Mouse (Mus musculus) R1 (cell line): ENCODE results near the gene Olfr1186.

ENCODE experiments used
- DNase-seq: peaks from one replicate; pipeline ENCODE4 v3.0.0-alpha.2; 2018; ENCODE audit warnings: low read depth, low spot score

Gene Olfr1186

DNA sequence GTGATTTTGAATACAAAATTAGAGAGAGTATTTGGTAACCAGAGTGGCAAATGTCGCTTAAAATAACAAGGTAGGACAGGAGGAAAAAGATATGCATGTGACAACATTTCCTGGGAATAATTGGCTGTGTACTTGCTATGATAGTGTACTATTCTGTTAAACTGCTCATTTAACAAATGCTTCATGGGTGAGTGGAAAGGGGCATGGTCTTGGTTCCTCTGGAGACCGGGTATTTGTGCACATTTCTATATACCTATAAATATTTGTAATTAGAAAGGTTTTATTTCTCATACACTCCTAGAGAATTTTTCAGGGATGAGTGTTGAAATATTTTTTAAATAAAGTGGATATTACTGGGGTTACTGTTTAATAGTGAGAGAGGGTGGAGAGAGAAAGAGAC, at the start of gene Olfr1186:
Gene Olfr1186 (plus strand): TSS at position 301 of the 400 bp plus-strand sequence.
- DNase-seq = no peak

DNA sequence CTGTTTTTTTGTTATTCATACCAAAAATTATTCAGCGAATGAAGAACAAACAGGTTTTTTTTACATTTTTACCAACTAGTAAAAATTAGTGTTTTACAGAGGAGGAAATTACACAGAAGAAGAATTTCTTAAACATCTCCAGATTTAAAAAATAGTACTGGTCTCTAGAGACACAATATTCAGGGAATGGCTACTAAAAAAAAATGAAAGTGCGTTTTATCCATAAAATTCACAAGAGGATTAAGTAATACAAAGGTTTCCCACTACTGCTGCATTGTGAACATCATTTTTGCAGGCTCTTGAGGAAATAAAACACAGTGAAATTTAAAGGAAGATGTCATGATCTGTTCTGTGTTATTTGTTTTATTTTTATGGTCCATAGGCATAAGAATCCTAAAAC, 35.1 kb upstream of the Olfr1186 start, which contains the start of gene Olfr1184:
Gene Olfr1184 (plus strand): TSS at position 301 of the 400 bp plus-strand sequence.
- no peak for DNase-seq

DNA sequence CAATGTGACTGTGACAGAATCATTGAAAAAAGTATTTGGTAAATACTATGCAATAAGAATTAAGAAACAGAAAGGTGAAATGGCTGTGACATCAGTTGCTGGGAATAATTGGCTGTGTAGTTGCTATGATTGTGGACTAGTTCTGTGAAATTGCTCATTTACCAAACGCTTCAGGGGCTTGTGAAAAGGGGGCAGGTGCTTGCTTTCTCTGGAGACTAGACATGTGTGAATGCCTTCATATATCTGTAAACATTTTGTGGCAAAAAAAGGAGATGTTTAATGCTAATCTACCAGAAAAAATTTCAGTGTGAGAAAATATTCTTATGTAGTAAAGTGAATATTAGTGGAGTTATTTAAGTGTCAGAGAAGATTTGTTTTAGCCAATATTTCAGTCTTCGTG, 25.3 kb upstream of the Olfr1186 start, which contains the start of gene Olfr1185-ps1:
Gene Olfr1185-ps1 (plus strand): TSS at position 301 of the 400 bp plus-strand sequence.
- no peak for DNase-seq

DNA sequence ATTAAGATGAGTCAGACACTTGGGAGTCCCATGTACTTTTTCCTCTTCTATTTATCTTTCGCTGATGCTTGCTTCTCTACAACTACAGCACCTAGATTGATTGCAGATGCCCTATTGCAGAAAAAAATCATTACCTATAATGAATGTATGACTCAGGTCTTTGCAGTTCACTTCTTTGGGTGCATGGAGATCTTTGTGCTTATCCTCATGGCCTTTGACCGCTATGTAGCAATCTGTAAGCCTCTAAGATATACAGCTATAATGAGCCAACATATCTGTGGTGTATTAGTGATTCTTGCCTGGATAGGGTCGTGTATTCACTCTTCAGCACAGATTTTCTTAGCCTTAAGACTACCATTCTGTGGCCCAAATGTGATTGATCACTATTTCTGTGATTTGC, 7.4 kb downstream of the Olfr1186 start:
- DNase-seq = no peak

DNA sequence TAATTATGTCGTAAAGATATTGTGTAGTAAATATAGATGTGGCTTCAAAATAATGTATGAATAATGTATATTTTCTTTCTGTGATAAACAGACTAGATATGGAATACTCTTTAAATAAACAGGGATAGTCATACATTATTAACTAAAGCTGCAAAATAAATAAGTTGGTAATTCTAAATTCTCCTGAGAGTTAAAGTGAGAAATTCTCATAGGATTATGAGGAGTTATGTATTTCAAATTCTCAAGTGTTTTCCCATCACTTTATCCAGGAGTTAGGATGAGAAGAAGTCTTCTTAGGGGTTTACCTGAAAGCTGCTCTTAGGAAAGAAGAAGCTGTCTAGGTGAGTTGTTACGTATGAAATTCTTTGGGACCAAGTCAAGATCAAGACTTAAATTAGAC, 38.3 kb downstream of the Olfr1186 start, which contains the start of gene Olfr1188:
Gene Olfr1188 (plus strand): TSS at position 301 of the 400 bp plus-strand sequence.
- DNase-seq = no peak

DNA sequence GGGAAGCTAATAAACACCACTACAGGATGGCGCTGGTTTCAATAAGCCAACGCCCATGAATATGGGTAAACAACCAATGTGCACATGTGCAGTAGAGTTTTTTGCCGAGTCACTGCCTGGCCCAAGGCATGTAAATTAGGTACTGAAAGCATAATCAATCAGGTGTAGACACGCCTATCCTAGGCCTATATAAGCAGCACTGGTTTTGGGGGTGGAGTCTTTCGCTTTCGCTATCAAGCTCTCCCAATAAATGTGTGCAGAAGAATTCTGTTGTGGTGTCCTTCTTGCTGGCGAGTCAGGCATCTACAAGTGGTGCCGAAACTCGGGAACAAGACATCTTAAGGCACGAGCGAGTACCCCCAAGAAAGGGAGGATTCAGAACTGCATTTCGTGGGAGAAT, 54.3 kb downstream of the Olfr1186 start:
- DNase-seq = peak; percentile 17
